Mouse (Mus musculus): ENCODE results near the gene Dact1.

Gene Dact1

GRCm38 (mm10) chr12:71337896-71338463 is 28.3 kb downstream of the Dact1 start:
- DNase-seq = no peak

GRCm38 (mm10) chr12:71339142-71339848 is 29.6 kb downstream of the Dact1 start:
- no peak for DNase-seq

- no peak for DNase-seq
Observed at GRCm38 (mm10) chr12:71342397-71342796, 32.7 kb downstream of the Dact1 start.

GRCm38 (mm10) chr12:71345471-71345870 is 35.8 kb downstream of the Dact1 start:
- no peak for DNase-seq

GRCm38 (mm10) chr12:71346071-71346470 is 36.4 kb downstream of the Dact1 start:
- no peak for DNase-seq

- no peak for DNase-seq
Observed at GRCm38 (mm10) chr12:71348401-71348896, 38.8 kb downstream of the Dact1 start.

GRCm38 (mm10) chr12:71350077-71350476 is 40.4 kb downstream of the Dact1 start:
- DNase-seq = no peak

GRCm38 (mm10) chr12:71354656-71355055 is 45.0 kb downstream of the Dact1 start:
- no peak for DNase-seq

GRCm38 (mm10) chr12:71355092-71355491 is 45.4 kb downstream of the Dact1 start:
- DNase-seq = no peak

- no peak for DNase-seq
Observed at GRCm38 (mm10) chr12:71361616-71362015, 51.9 kb downstream of the Dact1 start.

GRCm38 (mm10) chr12:71362425-71362824 is 52.7 kb downstream of the Dact1 start:
- DNase-seq = no peak

GRCm38 (mm10) chr12:71364106-71364505 is 54.4 kb downstream of the Dact1 start:
- DNase-seq = peak; percentile 27

- DNase-seq = no peak
Observed at GRCm38 (mm10) chr12:71364531-71364930, 54.8 kb downstream of the Dact1 start.

GRCm38 (mm10) chr12:71365208-71365607 is 55.5 kb downstream of the Dact1 start:
- no peak for DNase-seq

- peak; percentile 59 for DNase-seq
Observed at GRCm38 (mm10) chr12:71366175-71366574, 56.5 kb downstream of the Dact1 start.

- DNase-seq = no peak
Observed at GRCm38 (mm10) chr12:71368631-71369030, 58.9 kb downstream of the Dact1 start.

Data from cerebellum, adult 8-10 months (tissue).